Mouse (Mus musculus) lung, embryonic 14.5 days (tissue): ENCODE results near the gene Prex1. TPM values are rescaled to one million over a fixed set of nuclear protein-coding genes. Genes with fewer than 3 reads are reported as not detected.

Experiments
- ATAC-seq: fragments of 200-750 bp; cut with Nextera tagmentation; 2 replicates; pipeline ENCODE4 v1.8.0; 2017; ENCODE audit warnings: mild to moderate bottlenecking, moderate TSS enrichment, moderate library complexity; ENCODE audit not compliant: insufficient read depth
- DNase-seq: peaks from one replicate; pipeline ENCODE4 v3.0.0-alpha.2; 2015
- H3K27ac ChIP-seq: fragments of 300-500 bp; sonication (generic); 2 replicates; pipeline ENCODE4 v1.5.1; 2014; ENCODE audit warnings: low read depth, mild to moderate bottlenecking, moderate library complexity
- H3K27me3 ChIP-seq: fragments of 300-500 bp; sonication (generic); 2 replicates; pipeline ENCODE4 v1.6.1; 2014; ENCODE audit warnings: low read length, control low read depth; ENCODE audit not compliant: insufficient read depth
- H3K36me3 ChIP-seq: fragments of 300-500 bp; sonication (generic); 2 replicates; pipeline ENCODE4 v1.6.1; 2014; ENCODE audit warnings: control low read depth; ENCODE audit not compliant: insufficient read depth
- H3K4me1 ChIP-seq: fragments of 300-500 bp; sonication (generic); 2 replicates; pipeline ENCODE4 v1.6.1; 2014; ENCODE audit warnings: antibody characterized with exemption, control low read depth; ENCODE audit not compliant: insufficient read depth
- H3K4me2 ChIP-seq: fragments of 300-500 bp; sonication (generic); 2 replicates; pipeline ENCODE4 v1.6.1; 2014; ENCODE audit warnings: mild to moderate bottlenecking
- H3K4me3 ChIP-seq: fragments of 300-500 bp; sonication (generic); 2 replicates; pipeline ENCODE4 v1.5.1; 2014; ENCODE audit warnings: low read depth, low read length
- H3K9ac ChIP-seq: fragments of 300-500 bp; sonication (generic); 2 replicates; pipeline ENCODE4 v1.6.1; 2014
- H3K9me3 ChIP-seq: fragments of 300-500 bp; sonication (generic); 2 replicates; pipeline ENCODE4 v1.6.1; 2016; ENCODE audit warnings: low read depth, low read length, control low read depth
- CTCF ChIP-seq: IDR thresholded peaks from 2 replicates; pipeline ENCODE4 v1.5.1; 2016; ENCODE audit warnings: antibody characterized with exemption, low read depth
- WGBS: fragments of 180-500 bp; shearing (Covaris S2); extraction: QIAGEN DNeasy Blood & Tissue Kit; methylation state at CpG from one replicate; pipeline ENCODE4 v1.1.7; 2014; 5-methylcytosine and 5-hydroxymethylcytosine counted together
- polyA plus RNA-seq: library from polyadenylated mRNA; unstranded; fragments of >200 nt; fragmentation: Nextera tagmentation; extraction: Ambion mirVana; gene quantifications from 2 replicates; pipeline ENCODE4 v1.2.1, GENCODE M21; 2014

Prex1 gene
- polyA plus RNA-seq, 1 experiment from 2014 or later: 12.9 TPM

DNA sequence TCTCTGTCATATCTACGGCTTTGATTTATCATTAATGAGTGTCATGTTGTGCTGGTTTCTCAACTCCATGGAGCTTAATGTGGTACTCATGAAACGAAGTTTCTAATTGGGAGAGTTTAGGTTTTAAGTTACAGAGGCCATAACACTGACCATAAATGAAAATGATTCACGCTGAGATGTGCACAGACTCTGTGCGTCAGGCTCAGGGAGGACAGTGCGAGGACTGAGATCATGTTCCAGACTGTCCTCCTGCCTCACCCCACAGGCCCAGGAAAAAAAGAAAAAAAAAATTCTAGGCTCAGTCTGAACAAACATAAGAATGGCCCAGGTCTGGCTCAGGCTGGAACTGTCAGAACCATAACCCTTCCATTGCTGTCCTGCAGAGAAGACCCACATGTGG is 133.8 kb downstream of the Prex1 start:
- Histone ChIP-seq H3K9ac (no peak overlapping the region), H3K4me1 (no peaks in the 10 kb centered on the region), H3K27ac (no peak overlapping the region), H3K4me3 (no peak overlapping the region), H3K27me3 (no peaks in the 10 kb centered on the region), H3K9me3 (no peaks in the 10 kb centered on the region), H3K4me2 (no peak overlapping the region), H3K36me3 (no peaks in the 10 kb centered on the region)
- TF ChIP-seq CTCF: no peak
- no peak for DNase-seq
- 82% methylated on average over 5 of the region's 5 CpGs for WGBS
- ATAC-seq: no peak

- ATAC-seq (no peak), DNase-seq (no peak)
- Histone ChIP-seq H3K9me3 (no peaks in the 10 kb centered on the region), H3K4me3 (no peak overlapping the region), H3K27ac (no peak overlapping the region), H3K36me3 (no peaks in the 10 kb centered on the region), H3K9ac (no peak overlapping the region), H3K4me1 (no peaks in the 10 kb centered on the region), H3K4me2 (no peak overlapping the region), H3K27me3 (no peaks in the 10 kb centered on the region)
- TF ChIP-seq CTCF: no peak
- WGBS: 68% methylated on average over 10 of the region's 10 CpGs
These were observed 134.3 kb downstream of the Prex1 start for GRCm38 (mm10) chr2:166579361-166579760.

DNA sequence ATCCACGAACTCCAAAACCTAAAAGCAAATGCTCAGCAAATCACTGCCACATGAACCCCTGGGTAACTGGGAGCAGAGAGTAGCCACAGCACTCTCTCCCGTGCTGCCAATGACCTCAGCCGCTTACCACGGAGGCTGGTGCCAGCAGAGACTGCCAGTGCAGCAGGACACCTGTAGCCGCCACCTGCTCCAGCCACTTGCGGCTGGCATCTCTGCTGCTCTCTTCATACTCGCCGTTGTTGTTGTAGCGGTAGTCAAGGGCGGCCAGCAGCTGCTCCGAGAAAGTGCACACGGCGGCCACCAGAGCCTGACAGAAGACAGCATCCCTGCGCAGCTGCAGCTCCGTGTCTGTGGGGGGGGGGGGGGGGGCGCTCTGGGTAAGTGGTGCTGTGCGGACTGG is 138.2 kb downstream of the Prex1 start:
- Histone ChIP-seq H3K4me1 (no peaks in the 10 kb centered on the region), H3K36me3 (no peaks in the 10 kb centered on the region), H3K4me2 (no peak overlapping the region), H3K9ac (no peak overlapping the region), H3K27me3 (no peaks in the 10 kb centered on the region), H3K9me3 (no peaks in the 10 kb centered on the region), H3K27ac (no peak overlapping the region), H3K4me3 (no peak overlapping the region)
- no peak for DNase-seq
- no peak for TF ChIP-seq CTCF
- no peak for ATAC-seq
- WGBS: 59% methylated on average over 16 of the region's 17 CpGs

- Histone ChIP-seq H3K4me3 (no peak overlapping the region), H3K27ac (no peak overlapping the region), H3K4me1 (no peaks in the 10 kb centered on the region), H3K9ac (no peak overlapping the region), H3K4me2 (no peak overlapping the region), H3K27me3 (no peaks in the 10 kb centered on the region), H3K9me3 (no peaks in the 10 kb centered on the region), H3K36me3 (no peaks in the 10 kb centered on the region)
- ATAC-seq: peak; percentile 23; the same call in 1 of the 2 replicates
- peak; percentile 92 for TF ChIP-seq CTCF
- 19% methylated on average over 7 of the region's 7 CpGs for WGBS
- DNase-seq: peak; percentile 83
These were observed 138.7 kb downstream of the Prex1 start for GRCm38 (mm10) chr2:166574934-166575333.

- 72% methylated on average over 5 of the region's 5 CpGs for WGBS
These were observed 140.0 kb downstream of the Prex1 start for GRCm38 (mm10) chr2:166573621-166574020.

DNA sequence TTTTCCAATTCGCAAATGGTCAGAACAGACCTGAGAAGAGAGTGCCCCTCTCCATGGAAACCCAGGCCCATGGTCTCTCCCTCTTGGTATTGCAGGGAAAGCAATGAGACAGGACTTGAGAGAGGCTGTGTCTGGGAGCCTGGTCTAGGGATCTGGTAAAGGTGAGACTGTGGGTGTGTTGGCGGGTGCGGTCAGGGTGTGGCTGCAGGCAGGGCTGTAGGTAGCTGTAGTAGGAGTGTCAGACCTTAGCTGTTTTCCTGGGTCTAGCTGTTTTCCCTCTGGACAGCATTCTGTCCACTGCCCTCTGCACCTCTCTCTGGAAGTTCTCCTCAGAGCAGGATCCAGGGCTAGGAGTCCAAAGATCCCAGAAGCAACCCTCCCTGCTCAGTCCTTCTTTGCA is 141.3 kb downstream of the Prex1 start:
- Histone ChIP-seq H3K4me3 (no peak overlapping the region), H3K4me2 (no peak overlapping the region), H3K9ac (no peak overlapping the region), H3K36me3 (no peaks in the 10 kb centered on the region), H3K9me3 (no peaks in the 10 kb centered on the region), H3K4me1 (no peaks in the 10 kb centered on the region), H3K27me3 (no peaks in the 10 kb centered on the region), H3K27ac (no peak overlapping the region)
- no peak for TF ChIP-seq CTCF
- DNase-seq (no peak), ATAC-seq (no peak)
- WGBS: 98% methylated on average over 3 of the region's 3 CpGs

More at GRCm38 (mm10) chr2:166573621-166574020, 140.0 kb downstream of the Prex1 start:
- H3K9ac ChIP-seq: no peak overlapping the region
- no peaks in the 10 kb centered on the region for H3K36me3 ChIP-seq
- ATAC-seq: no peak
- H3K4me2 ChIP-seq: no peak overlapping the region
- no peak overlapping the region for H3K27ac ChIP-seq
- H3K4me1 ChIP-seq: no peaks in the 10 kb centered on the region
- no peak overlapping the region for H3K4me3 ChIP-seq
- no peaks in the 10 kb centered on the region for H3K9me3 ChIP-seq
- no peak for TF ChIP-seq CTCF
- DNase-seq: no peak
- no peaks in the 10 kb centered on the region for H3K27me3 ChIP-seq

DNA sequence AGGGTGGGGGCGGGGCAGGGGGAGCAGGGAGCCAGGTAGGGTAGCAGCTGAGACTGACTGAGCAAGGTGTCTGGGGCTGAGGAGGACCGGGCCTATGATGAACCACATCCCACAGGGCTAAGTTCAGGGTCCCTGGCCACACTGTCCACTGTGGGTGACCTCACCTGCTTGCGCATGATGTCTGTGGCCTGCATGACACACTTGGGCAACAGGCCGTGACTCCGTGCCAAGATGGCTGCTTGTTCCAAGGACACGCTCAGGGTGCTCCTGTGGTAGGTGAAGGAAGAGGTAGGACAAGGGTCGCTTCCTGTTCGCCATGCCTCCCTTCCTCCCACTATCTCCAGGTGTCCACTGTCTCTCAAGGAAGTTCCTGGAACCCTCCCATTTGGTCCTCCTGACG is 144.4 kb downstream of the Prex1 start:
- no peaks in the 10 kb centered on the region for H3K9me3 ChIP-seq
- H3K27ac ChIP-seq: no peak overlapping the region
- no peak for DNase-seq
- no peaks in the 10 kb centered on the region for H3K4me1 ChIP-seq
- no peak for ATAC-seq
- no peaks in the 10 kb centered on the region for H3K27me3 ChIP-seq
- no peaks in the 10 kb centered on the region for H3K36me3 ChIP-seq
- no peak overlapping the region for H3K4me2 ChIP-seq
- no peak overlapping the region for H3K9ac ChIP-seq
- 86% methylated on average over 9 of the region's 9 CpGs for WGBS
- H3K4me3 ChIP-seq: no peak overlapping the region
- TF ChIP-seq CTCF: no peak

DNA sequence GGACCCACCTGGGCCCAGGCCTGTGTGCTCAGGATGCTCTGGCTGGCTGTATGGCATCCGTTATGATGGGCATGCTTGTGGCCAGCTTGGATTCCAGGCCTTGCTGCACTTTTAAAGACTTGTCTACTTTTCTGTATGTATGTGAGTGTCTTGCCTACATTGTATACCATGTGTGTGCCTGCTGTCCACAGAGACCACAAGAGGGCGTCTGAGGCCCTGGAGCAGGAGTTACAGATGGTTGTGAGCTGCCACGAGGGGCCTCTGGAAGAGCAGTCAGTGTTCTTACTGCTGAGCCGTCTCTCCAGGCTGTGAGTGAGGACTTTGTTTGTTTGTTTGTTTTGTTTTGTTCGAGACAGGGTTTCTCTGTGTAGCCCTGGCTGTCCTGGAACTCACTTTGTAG is 148.1 kb downstream of the Prex1 start:
- H3K4me1 ChIP-seq: no peaks in the 10 kb centered on the region
- no peak overlapping the region for H3K27ac ChIP-seq
- H3K36me3 ChIP-seq: no peaks in the 10 kb centered on the region
- H3K9ac ChIP-seq: no peak overlapping the region
- H3K27me3 ChIP-seq: no peaks in the 10 kb centered on the region
- H3K4me2 ChIP-seq: no peak overlapping the region
- H3K4me3 ChIP-seq: no peak overlapping the region
- no peaks in the 10 kb centered on the region for H3K9me3 ChIP-seq
- ATAC-seq (no peak), DNase-seq (no peak)
- WGBS: 68% methylated on average over 5 of the region's 5 CpGs
- TF ChIP-seq CTCF: peak; percentile 43
